Mouse (Mus musculus) cerebellum, adult 2 months (tissue): Measurements from ENCODE around the gene H3f3b.

Source experiments
- CTCF ChIP-seq: fragments of 200-500 bp; IDR thresholded peaks from 2 replicates; pipeline ENCODE4 v1.5.1; 2011; ENCODE audit warnings: low read depth, mild to moderate bottlenecking, control low read depth, low read length, moderate library complexity, borderline replicate concordance; ENCODE audit not compliant: insufficient read depth
- POLR2A ChIP-seq: fragments of 200-500 bp; IDR thresholded peaks from 2 replicates; pipeline ENCODE4 v1.6.1; 2011; ENCODE audit warnings: low read length, control low read depth, borderline replicate concordance; ENCODE audit not compliant: insufficient read depth

DNA sequence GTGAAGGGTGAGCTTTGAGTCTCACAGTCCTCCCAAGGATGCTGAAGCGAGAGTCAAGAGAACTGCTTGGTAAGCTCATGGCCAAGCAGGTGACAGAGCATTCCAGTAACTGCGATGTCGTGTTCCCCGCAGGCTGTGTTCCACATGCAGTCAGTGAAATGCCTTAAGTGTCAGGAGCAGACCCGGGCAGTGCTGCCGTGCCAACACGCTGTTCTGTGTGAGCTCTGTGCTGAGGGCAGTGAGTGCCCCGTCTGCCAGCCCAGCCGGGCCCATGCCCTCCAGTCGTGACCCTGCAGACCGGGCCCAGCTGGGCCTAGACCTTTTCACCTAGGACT, 31.9 kb upstream of the H3f3b start:
- TF ChIP-seq CTCF = no peak
- TF ChIP-seq POLR2A = no peak
